Mouse (Mus musculus) forebrain, embryonic 14.5 days (tissue): ENCODE results near the gene Pml. TPM values are rescaled to one million over a fixed set of nuclear protein-coding genes. Genes with fewer than 3 reads are reported as not detected.

Experiments
- ATAC-seq: fragments of 200-750 bp; cut with Nextera tagmentation; 2 replicates; pipeline ENCODE4 v1.8.0; 2017; ENCODE audit warnings: mild to moderate bottlenecking, moderate library complexity
- DNase-seq: peaks from one replicate; pipeline ENCODE4 v3.0.0-alpha.2; 2015; ENCODE audit warnings: low spot score
- H3K27ac ChIP-seq: fragments of 300-500 bp; sonication (generic); 2 replicates; pipeline ENCODE4 v1.5.1; 2014; ENCODE audit warnings: low read depth, mild to moderate bottlenecking, control low read depth, low read length, moderate library complexity
- H3K27me3 ChIP-seq: fragments of 300-500 bp; sonication (generic); replicated peaks from 2 replicates; pipeline ENCODE4 v1.6.1; 2014; ENCODE audit warnings: low read length, control low read depth, mixed read lengths; ENCODE audit not compliant: control insufficient read depth, insufficient read depth
- H3K36me3 ChIP-seq: fragments of 300-500 bp; sonication (generic); 2 replicates; pipeline ENCODE4 v1.6.1; 2014; ENCODE audit warnings: low read length, control low read depth; ENCODE audit not compliant: control insufficient read depth, insufficient read depth
- H3K4me1 ChIP-seq: fragments of 300-500 bp; sonication (generic); 2 replicates; pipeline ENCODE4 v1.6.1; 2014; ENCODE audit warnings: antibody characterized with exemption, low read length, control low read depth; ENCODE audit not compliant: control insufficient read depth, insufficient read depth
- H3K4me2 ChIP-seq: fragments of 300-500 bp; sonication (generic); 2 replicates; pipeline ENCODE4 v1.6.1; 2014; ENCODE audit warnings: mild to moderate bottlenecking, control low read depth, low read length
- H3K4me3 ChIP-seq: fragments of 300-500 bp; sonication (generic); 2 replicates; pipeline ENCODE4 v1.5.1; 2014; ENCODE audit warnings: low read depth, low read length, control low read depth
- H3K9ac ChIP-seq: fragments of 300-500 bp; sonication (generic); 2 replicates; pipeline ENCODE4 v1.6.1; 2014; ENCODE audit warnings: mild to moderate bottlenecking, low read length, control low read depth, moderate library complexity
- H3K9me3 ChIP-seq: fragments of 300-500 bp; sonication (generic); replicated peaks from 2 replicates; pipeline ENCODE4 v1.6.1; 2016; ENCODE audit warnings: low read length, control low read depth, mixed read lengths; ENCODE audit not compliant: control insufficient read depth
- WGBS: fragments of 180-500 bp; shearing (Covaris S2); extraction: QIAGEN DNeasy Blood & Tissue Kit; methylation state at CpG from one replicate; pipeline ENCODE4 v1.1.7; 2014; 5-methylcytosine and 5-hydroxymethylcytosine counted together
- polyA plus RNA-seq: library from polyadenylated mRNA; unstranded; fragments of >200 nt; fragmentation: Nextera tagmentation; extraction: Ambion mirVana; gene quantifications from 2 replicates; pipeline ENCODE4 v1.2.1, GENCODE M21; 2014

Pml gene
- polyA plus RNA-seq, 1 experiment from 2014 or later = 5.3 TPM

DNA sequence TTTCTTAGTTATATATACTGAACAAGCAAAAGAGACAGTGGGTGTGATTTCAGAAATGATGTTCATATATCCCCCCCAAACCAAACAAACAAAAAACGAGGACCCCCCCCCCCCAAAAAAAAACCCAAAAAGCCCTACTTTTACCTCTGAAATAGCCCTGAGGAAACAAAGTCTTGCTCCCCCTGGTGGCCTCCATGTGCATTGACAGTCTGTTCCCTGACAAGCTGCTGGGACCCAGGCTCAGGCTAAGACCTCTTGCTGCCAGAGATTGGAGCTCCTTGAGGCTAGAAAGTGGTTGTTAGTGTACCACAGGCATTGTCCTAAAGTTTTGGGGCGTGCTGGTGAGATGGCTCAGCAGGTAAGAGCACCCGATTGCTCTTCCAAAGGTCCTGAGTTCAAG, 32.0 kb upstream of the Pml start:
- no peak; the same call in 1 of the 2 replicates for ATAC-seq
- 50% methylated on average over 3 of the region's 3 CpGs for WGBS
- no peaks in the 10 kb centered on the region for H3K9me3 ChIP-seq
- H3K4me2 ChIP-seq = no peak overlapping the region
- no peaks in the 10 kb centered on the region for H3K4me1 ChIP-seq
- H3K27ac ChIP-seq = no peak overlapping the region
- no peak overlapping the region for H3K4me3 ChIP-seq
- peak; percentile 52 for DNase-seq
- no peaks in the 10 kb centered on the region for H3K36me3 ChIP-seq
- H3K27me3 ChIP-seq = no peaks in the 10 kb centered on the region
- H3K9ac ChIP-seq = no peak overlapping the region

DNA sequence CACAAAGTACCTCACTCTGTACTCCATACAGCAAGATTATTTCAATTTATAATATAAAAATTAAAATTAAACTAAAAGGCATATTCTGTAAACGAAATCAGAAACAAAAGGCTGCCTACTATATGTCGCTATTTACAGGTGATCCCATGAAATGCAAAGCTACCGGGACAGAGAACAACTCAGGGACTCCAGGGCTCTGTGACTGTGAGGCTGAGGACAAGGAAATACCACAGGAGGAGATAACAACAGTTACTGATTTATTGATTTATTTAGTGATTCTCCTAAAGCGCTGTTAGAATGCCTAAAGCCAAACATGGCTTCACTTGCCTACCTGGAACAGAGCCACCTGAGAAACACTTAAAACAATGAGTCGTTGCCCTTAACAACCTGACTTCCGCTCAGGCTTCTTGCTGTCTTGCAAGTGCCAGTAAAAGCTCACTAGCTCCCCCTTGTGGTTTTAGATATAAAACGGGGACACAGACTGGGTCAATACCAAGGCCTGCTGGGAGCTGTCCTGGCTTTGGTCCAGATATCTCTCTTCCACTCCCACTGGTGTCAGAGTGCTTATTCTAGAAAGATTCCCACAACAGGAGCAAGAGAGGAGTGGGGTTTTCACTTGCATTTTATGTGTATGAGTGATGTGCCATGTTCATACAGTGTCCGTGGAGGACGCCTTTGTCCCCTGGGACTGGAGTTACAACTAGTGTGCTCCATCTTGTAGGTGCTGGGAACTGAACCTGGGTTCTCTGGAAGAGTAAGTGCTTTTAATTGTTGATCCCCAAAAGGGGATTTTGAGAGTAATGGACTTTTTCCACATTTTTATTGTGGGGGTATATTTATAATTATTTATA, 30.9 kb upstream of the Pml start:
- 39% methylated on average over 9 of the region's 9 CpGs for WGBS
- ATAC-seq = peak; percentile 74; the same call in 1 of the 2 replicates

GRCm38 (mm10) chr9:58279780-58280179, 30.2 kb upstream of the Pml start:
- DNase-seq (no peak), ATAC-seq (no peak)
- WGBS = 68% methylated on average over 5 of the region's 5 CpGs
- Histone ChIP-seq H3K27me3 (no peaks in the 10 kb centered on the region), H3K4me2 (no peak overlapping the region), H3K9me3 (no peaks in the 10 kb centered on the region), H3K4me1 (no peaks in the 10 kb centered on the region), H3K36me3 (no peaks in the 10 kb centered on the region), H3K4me3 (no peak overlapping the region), H3K9ac (no peak overlapping the region), H3K27ac (no peak overlapping the region)

More for the DNA sequence above, 30.9 kb upstream of the Pml start:
- no peak overlapping the region for H3K9ac ChIP-seq
- H3K4me2 ChIP-seq = no peak overlapping the region
- H3K36me3 ChIP-seq = no peaks in the 10 kb centered on the region
- no peaks in the 10 kb centered on the region for H3K27me3 ChIP-seq
- H3K27ac ChIP-seq = no peak overlapping the region
- H3K4me3 ChIP-seq = no peak overlapping the region
- peak; percentile 94 for DNase-seq
- H3K9me3 ChIP-seq = no peaks in the 10 kb centered on the region
- no peaks in the 10 kb centered on the region for H3K4me1 ChIP-seq

DNA sequence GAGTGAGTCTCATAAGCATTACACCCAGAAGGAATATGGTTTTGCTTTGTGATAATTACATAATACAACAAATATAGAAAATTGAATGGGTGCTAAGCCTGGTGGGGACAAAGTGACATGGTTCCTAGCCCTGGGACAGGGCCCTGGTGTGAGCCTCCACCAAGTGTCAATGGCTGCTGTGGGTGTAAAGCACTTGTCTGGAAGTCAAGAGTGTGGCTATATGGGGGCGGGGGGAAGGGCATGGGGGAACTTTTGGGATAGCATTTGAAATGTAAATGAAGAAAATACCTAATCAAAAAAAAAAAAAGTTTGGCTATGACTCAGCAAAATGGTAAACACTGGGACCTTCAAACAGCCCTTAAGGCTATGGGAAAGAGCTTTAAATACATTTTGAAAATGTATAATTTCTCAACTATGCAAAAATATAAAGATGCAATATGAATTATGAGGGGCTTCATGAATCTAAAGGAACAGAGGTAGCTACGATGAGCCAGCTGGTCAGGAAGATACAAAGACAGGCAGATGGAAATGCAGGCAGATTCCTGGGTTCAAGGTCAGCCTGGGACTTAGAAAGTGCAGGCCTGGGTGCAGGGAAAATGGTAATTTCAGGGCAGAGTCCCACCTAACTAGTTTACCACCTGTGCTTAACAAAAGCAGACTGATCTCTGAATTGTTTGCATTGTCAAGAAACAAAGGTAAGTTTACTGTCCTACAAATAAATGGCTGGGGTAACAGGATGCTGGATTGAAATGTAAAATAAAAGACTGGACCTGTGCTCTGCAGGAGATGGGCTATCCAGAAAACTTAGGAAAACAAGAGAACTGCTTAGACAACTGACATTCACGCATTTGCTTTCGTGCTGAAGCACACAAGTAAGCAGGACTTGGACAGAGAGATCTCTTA, 29.5 kb upstream of the Pml start:
- no peak overlapping the region for H3K4me2 ChIP-seq
- no peaks in the 10 kb centered on the region for H3K9me3 ChIP-seq
- no peak overlapping the region for H3K9ac ChIP-seq
- no peaks in the 10 kb centered on the region for H3K4me1 ChIP-seq
- no peaks in the 10 kb centered on the region for H3K36me3 ChIP-seq
- no peak for DNase-seq
- no peak overlapping the region for H3K4me3 ChIP-seq
- no peaks in the 10 kb centered on the region for H3K27me3 ChIP-seq
- H3K27ac ChIP-seq = no peak overlapping the region
- no peak for ATAC-seq
- WGBS = 61% methylated on average over 4 of the region's 4 CpGs

- no peak for ATAC-seq
- Histone ChIP-seq H3K27ac (no peak overlapping the region), H3K4me3 (no peak overlapping the region), H3K36me3 (no peaks in the 10 kb centered on the region), H3K9me3 (no peaks in the 10 kb centered on the region), H3K27me3 (no peaks in the 10 kb centered on the region), H3K4me1 (no peaks in the 10 kb centered on the region), H3K9ac (no peak overlapping the region), H3K4me2 (no peak overlapping the region)
- WGBS = 92% methylated on average over 4 of the region's 4 CpGs
- DNase-seq = no peak
Measured at GRCm38 (mm10) chr9:58278313-58278712, 28.7 kb upstream of the Pml start.

DNA sequence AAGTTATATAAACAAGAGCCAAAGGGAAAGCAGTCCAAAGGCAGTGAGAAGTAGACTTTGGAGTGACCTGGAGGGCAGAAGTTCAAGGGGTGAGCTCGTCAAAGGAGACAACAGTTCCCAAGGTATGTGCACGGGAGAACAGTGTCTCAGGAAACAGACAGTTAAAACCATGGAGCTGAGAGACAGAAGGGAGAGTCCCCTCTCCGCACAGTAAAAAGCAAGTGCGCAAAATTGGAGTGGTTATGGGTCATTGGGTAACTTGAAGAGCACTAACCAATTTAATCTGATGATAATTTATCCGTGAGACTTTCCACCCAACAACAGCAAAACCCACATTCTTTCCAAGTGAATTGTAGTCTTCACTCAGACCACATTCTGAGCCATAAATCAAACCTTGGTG, 26.8 kb upstream of the Pml start:
- no peaks in the 10 kb centered on the region for H3K9me3 ChIP-seq
- H3K27me3 ChIP-seq = no peaks in the 10 kb centered on the region
- H3K27ac ChIP-seq = no peak overlapping the region
- no peaks in the 10 kb centered on the region for H3K4me1 ChIP-seq
- ATAC-seq (no peak), DNase-seq (no peak)
- no peak overlapping the region for H3K4me3 ChIP-seq
- H3K36me3 ChIP-seq = no peaks in the 10 kb centered on the region
- WGBS = 75% methylated on average over 5 of the region's 5 CpGs
- no peak overlapping the region for H3K4me2 ChIP-seq
- H3K9ac ChIP-seq = no peak overlapping the region

- no peak for ATAC-seq
- DNase-seq = no peak
- Histone ChIP-seq H3K9ac (no peak overlapping the region), H3K27me3 (no peaks in the 10 kb centered on the region), H3K9me3 (no peaks in the 10 kb centered on the region), H3K4me3 (no peak overlapping the region), H3K4me2 (no peak overlapping the region), H3K4me1 (no peaks in the 10 kb centered on the region), H3K27ac (no peak overlapping the region), H3K36me3 (no peaks in the 10 kb centered on the region)
- 89% methylated on average over 3 of the region's 3 CpGs for WGBS
Measured at GRCm38 (mm10) chr9:58275797-58276196, 26.2 kb upstream of the Pml start.

GRCm38 (mm10) chr9:58275115-58275774, 25.7 kb upstream of the Pml start:
- no peaks in the 10 kb centered on the region for H3K9me3 ChIP-seq
- DNase-seq (peak; percentile 45), ATAC-seq (no peak)
- 49% methylated on average over 8 of the region's 8 CpGs for WGBS
- H3K27me3 ChIP-seq = no peaks in the 10 kb centered on the region
- no peak overlapping the region for H3K9ac ChIP-seq
- no peaks in the 10 kb centered on the region for H3K36me3 ChIP-seq
- no peak overlapping the region for H3K4me2 ChIP-seq
- no peak overlapping the region for H3K4me3 ChIP-seq
- H3K27ac ChIP-seq = no peak overlapping the region
- H3K4me1 ChIP-seq = no peaks in the 10 kb centered on the region
